Mouse (Mus musculus) heart, embryonic 16.5 days (tissue): ENCODE measurements around the gene Taldo1. TPM values are rescaled to one million over a fixed set of nuclear protein-coding genes. Genes with fewer than 3 reads are reported as not detected.

Experiments
- ATAC-seq: fragments of 200-750 bp; cut with Nextera tagmentation; replicated peaks from 2 replicates; pipeline ENCODE4 v1.8.0; 2017; ENCODE audit warnings: moderate number of reproducible peaks; ENCODE audit not compliant: insufficient read depth, low FRiP score; ENCODE audit errors: extremely low read depth
- H3K27ac ChIP-seq: fragments of 300-500 bp; sonication (generic); 2 replicates; pipeline ENCODE4 v1.5.1; 2014; ENCODE audit warnings: mild to moderate bottlenecking, low read length, control low read depth, moderate library complexity
- H3K27me3 ChIP-seq: fragments of 300-500 bp; sonication (generic); 2 replicates; pipeline ENCODE4 v1.6.1; 2014; ENCODE audit warnings: low read length, mixed read lengths; ENCODE audit not compliant: control insufficient read depth, insufficient read depth
- H3K36me3 ChIP-seq: fragments of 300-500 bp; sonication (generic); 2 replicates; pipeline ENCODE4 v1.6.1; 2014; ENCODE audit not compliant: control insufficient read depth, insufficient read depth
- H3K4me1 ChIP-seq: fragments of 300-500 bp; sonication (generic); 2 replicates; pipeline ENCODE4 v1.6.1; 2014; ENCODE audit warnings: low read length, mixed read lengths; ENCODE audit not compliant: control insufficient read depth, insufficient read depth
- H3K4me2 ChIP-seq: fragments of 300-500 bp; sonication (generic); 2 replicates; pipeline ENCODE4 v1.6.1; 2014; ENCODE audit warnings: low read depth, mild to moderate bottlenecking, control low read depth, low read length
- H3K4me3 ChIP-seq: fragments of 300-500 bp; sonication (generic); 2 replicates; pipeline ENCODE4 v1.5.1; 2014; ENCODE audit warnings: mild to moderate bottlenecking, control low read depth, low read length
- H3K9ac ChIP-seq: fragments of 300-500 bp; sonication (generic); 2 replicates; pipeline ENCODE4 v1.6.1; 2014; ENCODE audit warnings: low read length, control low read depth
- H3K9me3 ChIP-seq: fragments of 300-500 bp; sonication (generic); replicated peaks from 2 replicates; pipeline ENCODE4 v1.6.1; 2016; ENCODE audit warnings: low read length; ENCODE audit not compliant: control insufficient read depth
- WGBS: fragments of 180-500 bp; shearing (Covaris S2); extraction: QIAGEN DNeasy Blood & Tissue Kit; methylation state at CpG from one replicate; pipeline ENCODE4 v1.1.7; 2014; 5-methylcytosine and 5-hydroxymethylcytosine counted together
- polyA plus RNA-seq: library from polyadenylated mRNA; unstranded; fragments of >200 nt; fragmentation: Nextera tagmentation; extraction: Ambion mirVana; gene quantifications from 2 replicates; pipeline ENCODE4 v1.2.1, GENCODE M21; 2015

The Taldo1 gene
- polyA plus RNA-seq, 1 experiment from 2014 or later, result 257 TPM

DNA sequence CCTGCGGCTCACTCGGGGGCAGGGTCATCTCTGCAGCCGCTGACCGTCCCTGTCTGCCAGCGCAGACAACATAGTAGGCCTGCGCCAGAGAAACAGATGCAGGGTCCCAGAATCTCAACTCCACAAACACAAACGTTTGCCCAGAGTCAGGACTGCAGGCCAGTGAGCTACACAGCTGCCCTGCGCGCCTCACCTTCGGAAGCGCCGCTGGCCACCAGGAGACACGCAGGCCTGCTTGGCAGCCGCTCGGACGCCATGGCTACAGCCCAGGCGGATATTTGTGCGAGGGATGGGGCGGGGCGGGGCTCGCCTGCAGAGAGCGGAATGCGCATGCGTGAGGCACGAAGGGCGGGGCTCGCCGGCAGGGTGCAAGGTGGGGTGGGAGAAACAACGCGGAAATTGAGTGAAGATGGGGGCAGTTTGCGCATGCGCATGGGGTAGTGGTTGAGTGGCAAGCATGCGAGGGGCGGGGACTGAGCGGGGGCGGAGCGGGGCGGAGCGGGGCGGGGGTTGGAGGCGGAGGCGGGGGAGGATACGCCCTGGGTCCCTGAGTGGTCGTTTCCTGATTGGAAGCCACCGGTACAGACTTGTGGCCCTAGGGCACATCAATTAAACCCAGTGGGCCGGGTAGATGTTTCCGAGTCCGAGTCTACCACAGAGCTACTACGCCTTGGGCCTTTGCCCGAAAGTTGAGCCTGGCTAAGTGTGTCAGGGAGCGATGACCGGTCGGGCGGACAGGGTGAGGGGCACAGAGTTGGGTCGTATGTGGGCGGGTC is 22.0 kb downstream of the Taldo1 start, which contains the start of gene Gatd1:
Gatd1 (minus strand) TSS at position 328 of the 776 bp plus-strand sequence.
- Histone ChIP-seq H3K9me3 (no peaks in the 10 kb centered on the region), H3K4me2 (peak within 1 kb of the TSS; percentile 90), H3K36me3 (peaks cover 13% of the 10 kb centered on the region), H3K4me1 (peaks cover 16% of the 10 kb centered on the region), H3K9ac (peak within 1 kb of the TSS; percentile 89), H3K27ac (peak within 1 kb of the TSS; percentile 79), H3K4me3 (peak within 1 kb of the TSS; percentile 80), H3K27me3 (no peaks in the 10 kb centered on the region)
- WGBS, result under 1% methylated on average over 49 of the region's 56 CpGs
- peak; percentile 94 for ATAC-seq

- no peak overlapping the region for H3K4me2 ChIP-seq
- no peaks in the 10 kb centered on the region for H3K9me3 ChIP-seq
- no peak for ATAC-seq
- no peaks in the 10 kb centered on the region for H3K27me3 ChIP-seq
- 0 out of 2 replicates have a peak, but pooled peaks cover 2% of the 10 kb centered on the region for H3K36me3 ChIP-seq
- 79% methylated on average over 6 of the region's 6 CpGs for WGBS
- no peak overlapping the region for H3K27ac ChIP-seq
- peaks cover 13% of the 10 kb centered on the region for H3K4me1 ChIP-seq
- no peak overlapping the region for H3K4me3 ChIP-seq
- H3K9ac ChIP-seq, result no peak overlapping the region
Measured at GRCm38 (mm10) chr7:141416144-141416841, 24.3 kb downstream of the Taldo1 start.

- Histone ChIP-seq H3K4me2 (no peak overlapping the region), H3K4me1 (peaks cover 10% of the 10 kb centered on the region), H3K9me3 (no peaks in the 10 kb centered on the region), H3K27ac (no peak overlapping the region), H3K36me3 (no peaks in the 10 kb centered on the region), H3K27me3 (no peaks in the 10 kb centered on the region), H3K4me3 (no peak overlapping the region), H3K9ac (no peak overlapping the region)
- 66% methylated on average over 8 of the region's 8 CpGs for WGBS
- ATAC-seq, result no peak
Measured at GRCm38 (mm10) chr7:141417731-141418681, 26.0 kb downstream of the Taldo1 start.

DNA sequence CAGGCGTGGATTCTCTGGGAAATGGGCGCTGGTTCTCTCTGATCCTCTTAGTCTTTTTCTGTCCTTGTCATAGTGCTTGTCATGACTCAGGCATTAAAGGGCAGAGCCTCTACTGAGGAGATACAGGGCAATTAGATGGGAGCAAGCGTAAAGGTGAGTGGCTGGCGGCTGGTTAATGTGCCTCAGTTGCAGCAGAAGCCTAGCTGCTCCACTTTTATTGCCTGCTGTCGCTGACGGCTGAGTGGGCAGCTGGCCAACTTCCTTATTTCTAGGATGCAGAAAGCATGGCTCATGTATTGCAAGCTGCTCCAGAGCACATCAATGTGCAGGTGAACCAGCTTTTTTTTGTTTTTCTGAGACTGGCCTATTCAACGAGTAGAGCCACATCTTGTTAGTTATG is 27.0 kb downstream of the Taldo1 start:
- no peak overlapping the region for H3K27ac ChIP-seq
- H3K9me3 ChIP-seq, result no peaks in the 10 kb centered on the region
- no peaks in the 10 kb centered on the region for H3K36me3 ChIP-seq
- peaks cover 7% of the 10 kb centered on the region for H3K4me1 ChIP-seq
- no peaks in the 10 kb centered on the region for H3K27me3 ChIP-seq
- H3K9ac ChIP-seq, result no peak overlapping the region
- no peak overlapping the region for H3K4me2 ChIP-seq
- H3K4me3 ChIP-seq, result no peak overlapping the region
- 58% methylated on average over 7 of the region's 7 CpGs for WGBS
- no peak for ATAC-seq

DNA sequence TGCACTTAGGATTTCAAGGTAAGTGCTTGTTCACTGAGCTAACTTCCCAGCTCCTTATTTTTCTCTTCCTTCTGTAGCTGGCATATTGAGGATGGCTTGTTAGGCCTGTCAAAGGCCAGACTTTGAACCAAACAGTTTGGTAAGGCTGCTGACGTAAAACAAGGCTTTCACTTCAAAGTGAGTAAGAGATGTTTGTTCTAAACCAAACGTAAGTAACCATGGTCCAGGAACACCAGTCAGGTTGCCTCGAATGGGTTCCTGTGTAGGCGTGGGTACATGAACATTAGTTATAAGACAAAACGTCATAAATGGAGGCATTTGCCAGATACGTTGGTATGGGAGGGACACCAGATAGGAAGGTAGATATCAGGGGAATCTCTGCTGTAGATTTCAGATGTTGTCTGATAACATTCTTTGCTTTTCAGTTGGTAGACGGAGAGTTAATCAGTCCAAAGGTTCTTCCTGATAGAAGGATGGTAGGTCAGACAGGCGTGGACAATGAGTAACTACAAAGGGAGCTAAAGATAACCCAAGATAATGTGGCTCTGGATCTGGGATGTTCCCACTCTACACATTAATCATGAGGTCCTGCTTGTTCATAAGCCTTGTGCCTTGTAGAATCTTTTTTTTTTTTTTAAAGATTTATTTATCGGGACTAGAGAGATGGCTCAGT is 28.2 kb downstream of the Taldo1 start:
- Histone ChIP-seq H3K9ac (no peak overlapping the region), H3K9me3 (no peaks in the 10 kb centered on the region), H3K36me3 (no peaks in the 10 kb centered on the region), H3K27me3 (no peaks in the 10 kb centered on the region), H3K4me3 (no peak overlapping the region), H3K4me2 (no peak overlapping the region), H3K4me1 (no peaks in the 10 kb centered on the region; the same call in 1 of the 2 replicates), H3K27ac (no peak overlapping the region)
- 71% methylated on average over 9 of the region's 9 CpGs for WGBS
- ATAC-seq, result no peak

DNA sequence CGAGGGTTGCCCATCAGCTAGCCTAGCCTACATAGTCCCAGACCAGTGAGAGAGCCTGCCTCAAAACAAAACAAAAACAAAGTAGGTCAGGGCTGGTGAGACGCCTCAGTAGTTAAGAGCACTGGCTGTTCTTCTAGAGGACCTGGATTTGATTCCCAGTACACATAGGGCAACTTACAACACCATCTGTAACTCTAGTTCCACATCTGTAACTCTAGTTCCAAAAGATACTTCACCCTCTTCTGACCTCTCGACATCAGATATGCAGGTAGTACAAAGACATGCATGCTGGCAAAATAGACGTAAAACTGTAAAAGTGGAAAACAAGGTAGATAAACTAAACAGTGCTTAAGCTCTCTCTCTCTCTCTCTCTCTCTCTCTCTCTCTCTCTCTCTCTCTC is 31.8 kb downstream of the Taldo1 start:
- 57% methylated on average over 4 of the region's 4 CpGs for WGBS

GRCm38 (mm10) chr7:141426948-141427730 is 35.1 kb downstream of the Taldo1 start:
- H3K27ac ChIP-seq, result no peak overlapping the region
- no peak for ATAC-seq
- no peak overlapping the region for H3K4me2 ChIP-seq
- H3K9ac ChIP-seq, result no peak overlapping the region
- H3K4me3 ChIP-seq, result no peak overlapping the region
- WGBS, result 80% methylated on average over 12 of the region's 12 CpGs
- H3K27me3 ChIP-seq, result no peaks in the 10 kb centered on the region
- peaks cover 14% of the 10 kb centered on the region; the same call in 1 of the 2 replicates for H3K4me1 ChIP-seq
- H3K36me3 ChIP-seq, result peaks cover 9% of the 10 kb centered on the region
- H3K9me3 ChIP-seq, result no peaks in the 10 kb centered on the region

More for the DNA sequence above, 31.8 kb downstream of the Taldo1 start:
- peaks cover 2% of the 10 kb centered on the region; the same call in 1 of the 2 replicates for H3K4me1 ChIP-seq
- H3K36me3 ChIP-seq, result no peaks in the 10 kb centered on the region
- no peaks in the 10 kb centered on the region for H3K27me3 ChIP-seq
- no peak overlapping the region for H3K9ac ChIP-seq
- no peak overlapping the region for H3K4me3 ChIP-seq
- H3K4me2 ChIP-seq, result no peak overlapping the region
- no peak for ATAC-seq
- no peaks in the 10 kb centered on the region for H3K9me3 ChIP-seq
- H3K27ac ChIP-seq, result no peak overlapping the region

DNA sequence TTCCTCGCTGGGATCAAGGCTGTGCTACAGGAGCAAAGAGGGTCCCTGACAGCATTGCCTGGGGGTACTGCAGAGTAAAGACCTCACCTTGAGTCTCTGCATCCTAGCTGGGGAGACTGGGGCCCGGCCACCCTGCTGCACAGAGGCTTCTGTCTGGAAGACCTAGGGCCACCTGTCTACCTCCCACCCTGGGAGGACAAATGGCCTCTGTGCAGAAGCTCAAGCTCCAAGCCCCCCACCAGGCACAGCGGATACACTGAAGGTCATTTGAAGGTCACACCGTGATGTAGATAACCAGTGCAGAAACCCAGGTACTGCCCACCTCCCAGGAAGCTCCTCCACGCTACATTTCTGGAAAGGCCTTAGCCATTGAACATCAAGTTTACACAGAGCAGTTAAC is 36.7 kb downstream of the Taldo1 start:
- Histone ChIP-seq H3K27ac (no peak overlapping the region), H3K27me3 (no peaks in the 10 kb centered on the region), H3K4me1 (peaks cover 14% of the 10 kb centered on the region; the same call in 1 of the 2 replicates), H3K36me3 (peaks cover 11% of the 10 kb centered on the region), H3K9me3 (no peaks in the 10 kb centered on the region), H3K4me3 (no peak overlapping the region), H3K4me2 (peak overlapping the region; percentile 34; the same call in 1 of the 2 replicates), H3K9ac (no peak overlapping the region)
- 46% methylated on average over 5 of the region's 5 CpGs for WGBS
- no peak for ATAC-seq
